Mouse (Mus musculus) lung, embryonic 14.5 days (tissue): Measurements from ENCODE around the gene Ano9. TPM values are rescaled to one million over a fixed set of nuclear protein-coding genes. Genes with fewer than 3 reads are reported as not detected.

Source experiments
- ATAC-seq: fragments of 200-750 bp; cut with Nextera tagmentation; 2 replicates; pipeline ENCODE4 v1.8.0; 2017; ENCODE audit warnings: mild to moderate bottlenecking, moderate TSS enrichment, moderate library complexity; ENCODE audit not compliant: insufficient read depth
- DNase-seq: peaks from one replicate; pipeline ENCODE4 v3.0.0-alpha.2; 2015
- H3K27ac ChIP-seq: fragments of 300-500 bp; sonication (generic); 2 replicates; pipeline ENCODE4 v1.5.1; 2014; ENCODE audit warnings: low read depth, mild to moderate bottlenecking, moderate library complexity
- H3K27me3 ChIP-seq: fragments of 300-500 bp; sonication (generic); 2 replicates; pipeline ENCODE4 v1.6.1; 2014; ENCODE audit warnings: low read length, control low read depth; ENCODE audit not compliant: insufficient read depth
- H3K36me3 ChIP-seq: fragments of 300-500 bp; sonication (generic); 2 replicates; pipeline ENCODE4 v1.6.1; 2014; ENCODE audit warnings: control low read depth; ENCODE audit not compliant: insufficient read depth
- H3K4me1 ChIP-seq: fragments of 300-500 bp; sonication (generic); 2 replicates; pipeline ENCODE4 v1.6.1; 2014; ENCODE audit warnings: antibody characterized with exemption, control low read depth; ENCODE audit not compliant: insufficient read depth
- H3K4me2 ChIP-seq: fragments of 300-500 bp; sonication (generic); 2 replicates; pipeline ENCODE4 v1.6.1; 2014; ENCODE audit warnings: mild to moderate bottlenecking
- H3K4me3 ChIP-seq: fragments of 300-500 bp; sonication (generic); 2 replicates; pipeline ENCODE4 v1.5.1; 2014; ENCODE audit warnings: low read depth, low read length
- H3K9ac ChIP-seq: fragments of 300-500 bp; sonication (generic); 2 replicates; pipeline ENCODE4 v1.6.1; 2014
- H3K9me3 ChIP-seq: fragments of 300-500 bp; sonication (generic); 2 replicates; pipeline ENCODE4 v1.6.1; 2016; ENCODE audit warnings: low read depth, low read length, control low read depth
- CTCF ChIP-seq: IDR thresholded peaks from 2 replicates; pipeline ENCODE4 v1.5.1; 2016; ENCODE audit warnings: antibody characterized with exemption, low read depth
- WGBS: fragments of 180-500 bp; shearing (Covaris S2); extraction: QIAGEN DNeasy Blood & Tissue Kit; methylation state at CpG from one replicate; pipeline ENCODE4 v1.1.7; 2014; 5-methylcytosine and 5-hydroxymethylcytosine counted together
- polyA plus RNA-seq: library from polyadenylated mRNA; unstranded; fragments of >200 nt; fragmentation: Nextera tagmentation; extraction: Ambion mirVana; gene quantifications from 2 replicates; pipeline ENCODE4 v1.2.1, GENCODE M21; 2014

Ano9 gene
- polyA plus RNA-seq, 1 experiment from 2014 or later, result 4.2 TPM

- Histone ChIP-seq H3K9me3 (no peaks in the 10 kb centered on the region), H3K4me3 (no peak overlapping the region), H3K27me3 (peaks cover 28% of the 10 kb centered on the region), H3K36me3 (no peaks in the 10 kb centered on the region), H3K4me1 (no peaks in the 10 kb centered on the region), H3K9ac (no peak overlapping the region), H3K4me2 (no peak overlapping the region), H3K27ac (no peak overlapping the region)
- ATAC-seq, result no peak
- no peak for DNase-seq
- TF ChIP-seq CTCF, result no peak
- WGBS, result 67% methylated on average over 4 of the region's 4 CpGs
Observed at GRCm38 (mm10) chr7:141073782-141074181, 43.8 kb downstream of the Ano9 start.

- H3K9ac ChIP-seq, result no peak overlapping the region
- peak; percentile 69 for TF ChIP-seq CTCF
- DNase-seq, result peak; percentile 44
- no peak for ATAC-seq
- peaks cover 4% of the 10 kb centered on the region; the same call in 1 of the 2 replicates for H3K36me3 ChIP-seq
- H3K27ac ChIP-seq, result no peak overlapping the region
- no peaks in the 10 kb centered on the region for H3K4me1 ChIP-seq
- no peak overlapping the region for H3K4me3 ChIP-seq
- peaks cover 28% of the 10 kb centered on the region for H3K27me3 ChIP-seq
- 21% methylated on average over 23 of the region's 23 CpGs for WGBS
- H3K9me3 ChIP-seq, result no peaks in the 10 kb centered on the region
- no peak overlapping the region for H3K4me2 ChIP-seq
Observed at GRCm38 (mm10) chr7:141072017-141072745, 45.4 kb downstream of the Ano9 start.

- Histone ChIP-seq H3K4me3 (peak overlapping the region; percentile 34), H3K36me3 (peaks cover 7% of the 10 kb centered on the region; the same call in 1 of the 2 replicates), H3K27me3 (peaks cover 28% of the 10 kb centered on the region), H3K9ac (peak overlapping the region; percentile 47), H3K4me2 (peak overlapping the region; percentile 76), H3K4me1 (no peaks in the 10 kb centered on the region), H3K27ac (no peak overlapping the region), H3K9me3 (no peaks in the 10 kb centered on the region)
- peak; percentile 90 for DNase-seq
- 1% methylated on average over 51 of the region's 51 CpGs for WGBS
- peak; percentile 54; the same call in 1 of the 2 replicates for ATAC-seq
- TF ChIP-seq CTCF, result peak; percentile 85
Observed at GRCm38 (mm10) chr7:141070058-141070862, 47.3 kb downstream of the Ano9 start.

GRCm38 (mm10) chr7:141068351-141068750 is 49.3 kb downstream of the Ano9 start:
- TF ChIP-seq CTCF, result no peak
- ATAC-seq (no peak), DNase-seq (no peak)
- peaks cover 28% of the 10 kb centered on the region for H3K27me3 ChIP-seq
- H3K27ac ChIP-seq, result no peak overlapping the region
- no peak overlapping the region for H3K4me3 ChIP-seq
- H3K4me1 ChIP-seq, result no peaks in the 10 kb centered on the region
- H3K36me3 ChIP-seq, result peaks cover 18% of the 10 kb centered on the region; the same call in 1 of the 2 replicates
- no peak overlapping the region for H3K4me2 ChIP-seq
- H3K9me3 ChIP-seq, result no peaks in the 10 kb centered on the region
- 67% methylated on average over 19 of the region's 19 CpGs for WGBS
- no peak overlapping the region for H3K9ac ChIP-seq

GRCm38 (mm10) chr7:141064576-141064975 is 53.0 kb downstream of the Ano9 start:
- Histone ChIP-seq H3K27ac (no peak overlapping the region), H3K4me2 (no peak overlapping the region), H3K27me3 (peaks cover 11% of the 10 kb centered on the region; the same call in 1 of the 2 replicates), H3K4me1 (peaks cover 13% of the 10 kb centered on the region), H3K4me3 (no peak overlapping the region), H3K36me3 (peaks cover 18% of the 10 kb centered on the region; the same call in 1 of the 2 replicates), H3K9me3 (no peaks in the 10 kb centered on the region), H3K9ac (no peak overlapping the region)
- no peak for TF ChIP-seq CTCF
- WGBS, result 89% methylated on average over 7 of the region's 7 CpGs
- ATAC-seq, result no peak
- DNase-seq, result no peak

GRCm38 (mm10) chr7:141064175-141064574 is 53.4 kb downstream of the Ano9 start:
- DNase-seq (no peak), ATAC-seq (no peak)
- H3K4me1 ChIP-seq, result peaks cover 13% of the 10 kb centered on the region
- TF ChIP-seq CTCF, result no peak
- WGBS, result 70% methylated on average over 7 of the region's 7 CpGs
- H3K4me3 ChIP-seq, result no peak overlapping the region
- peaks cover 18% of the 10 kb centered on the region; the same call in 1 of the 2 replicates for H3K36me3 ChIP-seq
- no peak overlapping the region for H3K27ac ChIP-seq
- H3K9me3 ChIP-seq, result no peaks in the 10 kb centered on the region
- H3K9ac ChIP-seq, result no peak overlapping the region
- peaks cover 9% of the 10 kb centered on the region; the same call in 1 of the 2 replicates for H3K27me3 ChIP-seq
- no peak overlapping the region for H3K4me2 ChIP-seq

- no peak for DNase-seq
Observed at GRCm38 (mm10) chr7:141063353-141063752, 54.3 kb downstream of the Ano9 start.

More at GRCm38 (mm10) chr7:141063353-141063752, 54.3 kb downstream of the Ano9 start:
- Histone ChIP-seq H3K4me1 (peaks cover 13% of the 10 kb centered on the region), H3K9ac (no peak overlapping the region), H3K4me2 (no peak overlapping the region), H3K27me3 (peaks cover 9% of the 10 kb centered on the region; the same call in 1 of the 2 replicates), H3K4me3 (no peak overlapping the region), H3K27ac (no peak overlapping the region), H3K9me3 (no peaks in the 10 kb centered on the region), H3K36me3 (peaks cover 18% of the 10 kb centered on the region; the same call in 1 of the 2 replicates)
- ATAC-seq, result no peak
- 87% methylated on average over 3 of the region's 3 CpGs for WGBS
- no peak for TF ChIP-seq CTCF
